Mouse (Mus musculus): Measurements from ENCODE around the gene Zfp933. TPM values are rescaled to one million over a fixed set of nuclear protein-coding genes. Genes with fewer than 3 reads are reported as not detected.
A peak's percentile ranks its signal among the peaks of the same experiment; 100 is the strongest.
"Not testable (repeated sequence)": the region's sequence is repeated elsewhere in the genome, so short reads cannot be mapped to it uniquely, and the experiment has no call there.

Gene Zfp933
- total RNA-seq (2021): 1 to 10 TPM; 7.2 to 8.5 TPM
- long read RNA-seq, experiment 1, full-length matches to known transcripts: 1 of 1 reads
- long read RNA-seq, experiment 1, partial matches to known transcripts: 0 of 1 reads
- long read RNA-seq, experiment 1, other reads (novel, unspliced or antisense): 0 of 1 reads
- long read RNA-seq, experiment 2: 0 reads

DNA sequence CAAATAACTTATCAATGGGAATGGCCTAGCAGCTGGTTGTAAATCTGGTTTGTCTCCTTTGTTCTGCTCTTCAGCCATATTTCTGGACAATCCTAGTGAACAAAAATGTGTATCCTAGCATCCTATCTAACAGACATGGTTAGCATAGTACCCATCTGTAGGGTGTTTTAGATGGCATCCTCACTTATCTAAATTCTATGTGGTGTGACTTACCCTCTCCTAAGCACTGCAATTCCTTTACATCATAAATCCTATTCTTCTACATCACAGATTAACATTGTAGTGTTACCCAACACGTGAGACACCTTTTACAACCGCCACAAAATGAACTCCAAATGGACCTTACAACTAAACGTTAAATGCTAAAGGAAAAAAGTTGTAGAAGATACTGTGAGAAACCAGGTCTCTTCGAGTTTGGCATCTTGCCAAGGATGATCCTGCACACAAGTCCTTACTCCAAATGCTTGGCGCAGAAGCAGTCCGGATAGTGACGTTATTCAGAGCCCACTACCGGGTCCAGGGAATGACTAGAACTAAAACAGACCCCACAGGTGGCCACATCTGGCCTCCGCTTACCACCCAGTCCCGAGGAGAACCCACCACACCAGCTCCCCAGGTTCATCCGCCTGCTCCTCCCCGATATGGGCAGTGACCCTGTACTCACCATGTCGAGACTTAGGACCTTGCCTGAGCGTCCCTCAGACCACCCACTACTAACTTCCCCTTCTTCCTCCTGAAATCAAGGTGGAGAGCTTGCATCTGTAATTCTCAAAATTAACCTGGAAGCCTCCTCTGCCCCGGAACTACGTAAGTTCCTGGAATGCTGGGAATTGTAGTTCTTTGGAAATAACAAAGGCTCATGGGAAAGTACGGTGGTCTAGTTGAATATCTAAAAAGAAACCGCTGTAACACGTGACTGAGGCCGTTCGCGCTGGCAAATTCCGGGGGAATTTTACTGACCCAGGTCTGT, at the start of gene Zfp933:
Zfp933 (minus strand) TSS at position 753 of the 970 bp plus-strand sequence.
- peak; percentile 39 for DNase-seq

DNA sequence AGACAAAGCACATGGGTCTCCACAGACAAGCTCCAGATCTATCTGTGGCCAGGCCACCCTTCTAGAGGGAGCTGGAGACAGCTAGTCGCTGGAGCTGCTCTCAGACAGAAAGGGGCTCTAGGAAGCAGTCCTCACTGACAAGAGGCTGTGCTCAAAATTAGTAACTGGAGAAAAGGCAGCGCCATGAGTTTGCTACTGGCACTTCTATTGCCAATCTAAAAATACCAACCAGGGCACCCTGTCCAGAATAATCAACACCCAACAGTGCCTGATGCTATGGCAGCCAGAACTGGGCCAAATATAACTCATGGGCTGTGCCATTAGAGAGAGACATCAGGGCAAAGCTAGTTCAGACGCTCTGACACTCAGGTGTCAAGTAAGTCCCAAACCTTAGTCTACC, 49.2 kb upstream of the Zfp933 start:
- DNase-seq: no peak

- no peak for DNase-seq
Measured at GRCm38 (mm10) chr4:147896411-147896810, 48.2 kb upstream of the Zfp933 start.

DNA sequence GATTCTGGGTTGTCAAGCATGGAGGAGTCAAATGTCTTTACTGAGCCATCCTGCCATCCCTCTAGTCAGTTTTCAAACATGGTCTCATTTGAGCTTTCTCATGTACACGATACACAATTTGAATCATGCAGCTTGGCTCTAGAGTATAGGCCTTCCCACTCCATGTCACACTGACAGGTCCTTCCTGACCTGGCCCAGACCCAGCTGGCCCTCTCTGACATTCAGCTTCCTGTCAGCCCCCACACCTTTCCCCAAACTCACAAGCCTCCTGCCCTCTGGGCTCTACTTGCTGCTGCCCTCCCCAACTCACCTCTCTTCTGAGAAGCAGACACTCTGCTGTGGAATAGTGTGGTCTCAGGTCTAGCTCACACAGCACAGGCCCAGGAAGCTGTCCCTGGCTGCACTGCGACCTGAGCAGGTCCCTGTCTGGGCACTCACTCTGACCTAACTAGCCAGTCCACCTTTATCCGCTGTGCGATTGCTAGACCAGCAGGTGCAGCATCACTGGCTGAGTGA, 47.7 kb upstream of the Zfp933 start:
- DNase-seq: no peak

DNA sequence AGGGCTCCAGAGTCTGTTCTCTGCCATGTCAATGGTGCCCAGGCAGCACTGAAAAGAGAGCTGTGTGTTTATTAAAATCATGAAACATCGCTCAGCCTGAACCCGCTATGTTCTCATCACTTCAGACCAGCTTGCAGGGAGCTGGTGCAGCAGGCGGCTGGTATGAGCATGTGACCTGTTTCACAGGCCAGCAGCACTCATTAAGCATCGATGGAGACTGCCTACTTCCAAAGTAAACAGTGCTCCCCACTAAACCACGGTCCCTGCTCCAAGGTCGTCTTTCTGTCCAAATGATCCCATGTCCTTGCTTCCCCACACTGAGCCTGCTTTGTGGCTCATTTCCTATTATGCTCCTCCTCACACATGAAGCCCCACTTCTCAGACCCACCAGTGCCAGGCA, 42.2 kb upstream of the Zfp933 start:
- DNase-seq: no peak

DNA sequence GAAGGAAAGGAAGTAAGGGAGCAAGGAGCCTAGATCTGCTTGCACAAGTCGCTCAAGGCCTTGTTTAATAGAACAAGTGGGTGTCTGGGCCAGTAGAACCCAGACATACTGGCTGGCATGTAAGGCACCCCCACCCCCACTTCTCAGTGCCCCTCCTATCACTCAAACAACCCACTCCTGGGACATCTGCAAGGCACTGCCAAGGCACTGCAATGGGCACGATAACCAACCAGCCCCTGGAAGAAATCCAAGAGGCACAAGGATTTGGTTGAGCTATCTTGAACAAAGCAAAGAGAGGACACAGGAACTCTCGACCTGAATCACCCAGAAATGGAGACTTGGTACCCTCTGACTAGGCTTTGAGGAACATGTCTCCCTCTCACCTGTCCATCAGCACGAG, 40.1 kb upstream of the Zfp933 start:
- no peak for DNase-seq

GRCm38 (mm10) chr4:147887277-147887676, 39.1 kb upstream of the Zfp933 start:
- no peak for DNase-seq

DNA sequence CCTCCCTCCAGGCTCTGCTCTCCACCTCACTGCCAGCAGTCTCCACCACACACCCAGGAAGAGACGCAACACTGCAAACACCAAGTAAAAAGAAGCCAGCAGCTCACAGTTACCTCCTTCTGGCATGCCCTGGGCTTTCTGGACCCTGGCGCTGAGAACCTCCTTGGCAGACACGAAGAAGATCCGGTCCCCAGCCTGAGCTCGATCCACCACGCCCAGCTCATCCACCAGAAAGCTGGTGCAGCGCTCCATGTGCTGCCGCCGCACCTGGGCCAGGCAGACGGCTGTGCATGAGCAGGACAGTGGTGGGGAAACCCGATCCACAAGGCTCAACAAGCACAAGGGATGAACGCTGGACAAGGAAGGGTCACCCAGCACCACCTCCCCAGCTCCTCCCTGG, 38.0 kb upstream of the Zfp933 start:
- DNase-seq: no peak

- DNase-seq: no peak
Measured at GRCm38 (mm10) chr4:147884138-147884537, 36.0 kb upstream of the Zfp933 start.

GRCm38 (mm10) chr4:147883041-147883440, 34.9 kb upstream of the Zfp933 start:
- no peak for DNase-seq

DNA sequence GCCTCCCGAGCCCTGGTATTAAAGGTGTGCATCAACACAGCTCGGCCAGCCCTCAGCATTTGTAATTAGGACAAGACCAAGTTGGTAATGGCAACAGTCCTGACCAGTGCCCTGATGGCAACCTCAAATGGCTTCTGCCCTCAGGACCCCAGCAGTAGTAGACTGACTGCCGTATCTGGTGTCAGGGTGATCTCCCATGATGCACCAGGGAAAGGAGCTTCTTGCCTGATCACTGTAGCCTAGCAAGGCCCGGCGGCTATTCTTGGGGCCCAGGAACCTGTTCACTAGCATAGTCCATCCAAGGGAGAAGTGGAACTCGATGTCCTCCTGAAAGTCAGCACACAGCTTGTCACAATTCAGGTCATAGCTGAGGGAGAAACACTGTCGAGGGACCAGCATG, 33.6 kb upstream of the Zfp933 start:
- DNase-seq: no peak

GRCm38 (mm10) chr4:147879865-147880264, 31.7 kb upstream of the Zfp933 start:
- DNase-seq: no peak

DNA sequence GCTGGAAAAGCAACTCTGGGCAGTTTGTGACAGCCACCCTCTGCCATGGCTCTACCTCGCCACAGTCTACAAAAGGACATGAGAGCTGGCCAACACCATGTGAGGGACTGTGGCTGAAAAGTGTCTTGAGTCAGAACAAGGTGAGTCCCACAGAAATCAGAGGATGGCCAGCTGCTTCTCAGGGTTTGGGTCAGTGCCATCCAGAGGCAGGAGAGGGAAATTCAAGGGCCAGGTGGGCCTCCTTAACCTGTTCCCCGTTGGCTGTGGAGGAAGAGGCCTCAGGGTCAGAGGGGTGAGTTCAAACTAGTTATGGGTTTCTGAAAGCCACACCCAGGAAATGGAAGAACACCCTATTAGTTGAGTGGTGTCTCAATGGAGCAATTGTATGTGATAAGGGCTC, 31.3 kb upstream of the Zfp933 start:
- no peak for DNase-seq

- no peak for DNase-seq
Measured at GRCm38 (mm10) chr4:147878537-147878936, 30.4 kb upstream of the Zfp933 start.

DNA sequence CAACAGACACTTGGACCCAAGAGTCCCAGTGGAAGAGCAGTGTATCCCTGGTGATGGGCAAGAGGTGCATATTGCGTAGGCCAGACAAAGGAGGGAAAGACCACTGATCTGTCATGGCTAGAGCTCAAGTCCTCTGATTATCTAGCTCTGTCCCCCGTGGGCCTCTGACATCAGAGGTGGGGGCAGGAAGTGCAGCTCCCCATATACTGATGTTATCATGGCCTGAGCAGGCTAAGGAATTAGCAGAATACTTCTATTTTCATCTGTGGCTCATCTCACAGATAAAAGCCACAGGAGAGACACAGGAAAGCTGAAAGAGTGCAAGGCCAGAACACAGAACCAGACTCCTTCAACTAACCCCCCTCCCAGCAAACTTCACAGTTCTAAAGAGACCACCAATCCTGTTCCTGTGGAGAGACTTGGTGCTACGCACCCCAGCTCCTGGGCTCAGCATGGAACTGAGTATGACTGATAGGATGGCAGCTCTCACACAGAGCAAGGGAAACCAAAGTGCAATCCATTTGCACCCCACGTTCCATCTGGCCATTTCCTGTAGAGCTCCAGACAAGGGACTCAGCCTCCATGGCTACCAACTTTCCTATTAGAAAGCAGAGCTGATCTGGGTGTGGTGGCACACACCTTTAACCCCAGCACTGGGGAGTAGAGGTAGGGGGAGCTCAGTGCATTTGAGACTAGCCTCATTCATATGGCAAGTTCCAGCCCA, 27.8 kb upstream of the Zfp933 start:
- DNase-seq: no peak

GRCm38 (mm10) chr4:147869238-147869637, 21.1 kb upstream of the Zfp933 start:
- DNase-seq: no peak

DNA sequence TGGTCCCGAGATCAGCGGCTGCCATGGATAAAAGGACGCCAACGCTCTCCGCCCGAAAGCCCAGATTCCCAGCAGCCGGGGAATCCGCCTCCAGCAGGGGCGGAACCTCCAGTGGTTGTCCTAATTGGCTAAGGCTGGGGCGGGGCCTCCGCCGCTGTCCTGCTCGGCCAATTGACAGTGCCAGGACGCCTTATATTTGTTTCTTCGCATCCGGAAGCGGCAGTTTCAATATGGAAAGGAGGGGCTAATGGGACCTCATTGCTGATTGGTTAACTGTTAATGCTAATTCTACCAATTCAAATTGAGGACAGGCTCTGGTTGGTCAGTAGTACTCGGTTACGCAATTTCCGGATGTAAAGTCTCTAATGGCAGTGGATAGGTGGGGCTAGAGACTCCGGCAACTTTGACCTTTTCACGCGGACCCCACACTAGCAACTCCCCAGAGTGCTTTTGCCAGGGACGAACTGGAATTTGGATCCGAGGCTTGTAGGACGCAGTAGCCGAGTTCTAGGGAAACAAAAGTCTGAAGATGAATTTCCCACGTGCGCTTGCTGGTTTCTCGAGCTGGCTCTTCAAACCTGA, 20.4 kb upstream of the Zfp933 start, which contains the start of the genes Miip and Fv1:
Miip (minus strand) TSS at position 367 of the 582 bp plus-strand sequence.
Fv1 (plus strand) TSS at position 530 of the 582 bp plus-strand sequence.
- peak; percentile 83 for DNase-seq

GRCm38 (mm10) chr4:147867563-147868449, 19.6 kb upstream of the Zfp933 start:
- DNase-seq: no peak

- not testable (repeated sequence) for DNase-seq
Measured at GRCm38 (mm10) chr4:147866793-147867192, 18.6 kb upstream of the Zfp933 start.

GRCm38 (mm10) chr4:147866056-147866455, 17.9 kb upstream of the Zfp933 start:
- DNase-seq: no peak

DNA sequence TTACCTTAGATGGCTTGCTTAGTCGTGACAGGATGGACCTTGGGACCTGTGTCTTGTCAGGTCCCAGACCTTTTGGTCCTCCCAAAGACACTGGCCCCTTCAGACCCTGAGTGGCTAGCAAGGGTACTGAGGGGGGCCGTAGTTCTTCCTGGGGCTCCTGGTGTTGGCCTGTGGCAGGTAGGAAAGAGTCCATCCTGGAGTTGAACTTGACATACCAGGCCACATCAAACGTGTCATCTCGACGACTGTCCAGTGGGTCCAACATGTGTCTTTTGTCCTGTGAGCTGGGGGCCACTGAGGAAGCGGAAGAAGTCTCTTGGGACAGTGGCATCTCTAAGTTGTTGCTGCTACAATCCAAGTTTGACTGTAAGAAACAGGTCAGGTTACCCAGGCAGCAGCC, 17.5 kb upstream of the Zfp933 start:
- no peak for DNase-seq
